Mouse (Mus musculus) forebrain, embryonic 11.5 days (tissue): ENCODE data around the gene Gab2. TPM values are rescaled to one million over a fixed set of nuclear protein-coding genes. Genes with fewer than 3 reads are reported as not detected.

Source experiments
- ATAC-seq: fragments of 200-750 bp; cut with Nextera tagmentation; replicated peaks from 2 replicates; pipeline ENCODE4 v1.8.0; 2017; ENCODE audit warnings: moderate TSS enrichment; ENCODE audit not compliant: low FRiP score
- DNase-seq: peaks from one replicate; pipeline ENCODE4 v3.0.0-alpha.2; 2017; ENCODE audit warnings: low spot score
- H3K27ac ChIP-seq: fragments of 300-500 bp; sonication (generic); 2 replicates; pipeline ENCODE4 v1.5.1; 2014; ENCODE audit warnings: low read depth, low read length
- H3K27me3 ChIP-seq: fragments of 300-500 bp; sonication (generic); 2 replicates; pipeline ENCODE4 v1.6.1; 2014; ENCODE audit warnings: mild to moderate bottlenecking, low read length, mixed read lengths; ENCODE audit not compliant: control insufficient read depth, insufficient read depth
- H3K36me3 ChIP-seq: fragments of 300-500 bp; sonication (generic); 2 replicates; pipeline ENCODE4 v1.6.1; 2014; ENCODE audit warnings: mild to moderate bottlenecking, low read length, moderate library complexity, mixed read lengths; ENCODE audit not compliant: control insufficient read depth, insufficient read depth
- H3K4me1 ChIP-seq: fragments of 300-500 bp; sonication (generic); replicated peaks from 2 replicates; pipeline ENCODE4 v1.6.1; 2014; ENCODE audit warnings: low read length, mixed read lengths; ENCODE audit not compliant: control insufficient read depth, insufficient read depth
- H3K4me2 ChIP-seq: fragments of 300-500 bp; sonication (generic); 2 replicates; pipeline ENCODE4 v1.6.1; 2014; ENCODE audit warnings: low read depth, mild to moderate bottlenecking, low read length, moderate library complexity, mixed read lengths; ENCODE audit not compliant: severe bottlenecking
- H3K4me3 ChIP-seq: fragments of 300-500 bp; sonication (generic); 2 replicates; pipeline ENCODE4 v1.5.1; 2014; ENCODE audit warnings: low read depth, low read length
- H3K9ac ChIP-seq: fragments of 300-500 bp; sonication (generic); 2 replicates; pipeline ENCODE4 v1.6.1; 2014; ENCODE audit warnings: low read length
- H3K9me3 ChIP-seq: fragments of 300-500 bp; sonication (generic); 2 replicates; pipeline ENCODE4 v1.6.1; 2016; ENCODE audit warnings: low read length, mixed read lengths; ENCODE audit not compliant: control insufficient read depth
- WGBS: fragments of 180-500 bp; shearing (Covaris S2); extraction: QIAGEN DNeasy Blood & Tissue Kit; methylation state at CpG from one replicate; pipeline ENCODE4 v1.1.7; 2014; 5-methylcytosine and 5-hydroxymethylcytosine counted together
- polyA plus RNA-seq: library from polyadenylated mRNA; unstranded; fragments of >200 nt; fragmentation: Nextera tagmentation; extraction: Ambion mirVana; gene quantifications from 2 replicates; pipeline ENCODE4 v1.2.1, GENCODE M21; 2014

Gene Gab2
- polyA plus RNA-seq, 1 experiment from 2014 or later, result 8.1 TPM

- DNase-seq (no peak), ATAC-seq (no peak)
- H3K27me3 ChIP-seq, result no peaks in the 10 kb centered on the region
- no peaks in the 10 kb centered on the region for H3K36me3 ChIP-seq
- H3K9ac ChIP-seq, result no peak overlapping the region
- no peak overlapping the region for H3K27ac ChIP-seq
- no peak overlapping the region for H3K4me2 ChIP-seq
- H3K9me3 ChIP-seq, result no peaks in the 10 kb centered on the region
- H3K4me1 ChIP-seq, result no peaks in the 10 kb centered on the region
- H3K4me3 ChIP-seq, result no peak overlapping the region
- WGBS, result 80% methylated on average over 1 of the region's 1 CpGs
Measured at GRCm38 (mm10) chr7:97171089-97171488, 89.7 kb downstream of the Gab2 start.

DNA sequence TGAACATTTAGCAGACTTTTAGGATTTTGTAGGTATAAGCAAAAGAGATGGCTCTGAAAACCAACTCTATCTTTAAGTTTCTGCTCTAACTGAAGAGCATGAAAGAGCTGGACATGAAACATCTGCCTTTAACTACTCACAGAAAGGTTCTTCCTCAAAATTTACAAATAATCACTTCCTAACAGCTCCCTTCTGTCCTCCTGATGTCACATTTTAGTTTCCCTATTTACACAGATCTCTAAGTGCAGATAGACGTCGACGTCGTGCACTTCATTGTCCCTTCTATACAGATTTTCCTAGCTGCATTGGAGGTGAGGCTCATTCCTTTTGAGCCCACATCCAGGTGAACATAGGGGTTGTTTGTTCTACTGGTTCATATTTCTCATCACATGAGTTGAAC, 90.3 kb downstream of the Gab2 start:
- 93% methylated on average over 4 of the region's 4 CpGs for WGBS
- no peak overlapping the region for H3K4me3 ChIP-seq
- no peak overlapping the region for H3K4me2 ChIP-seq
- DNase-seq (no peak), ATAC-seq (no peak)
- no peaks in the 10 kb centered on the region for H3K9me3 ChIP-seq
- H3K4me1 ChIP-seq, result no peaks in the 10 kb centered on the region
- H3K27me3 ChIP-seq, result no peaks in the 10 kb centered on the region
- H3K9ac ChIP-seq, result no peak overlapping the region
- H3K36me3 ChIP-seq, result no peaks in the 10 kb centered on the region
- H3K27ac ChIP-seq, result no peak overlapping the region

DNA sequence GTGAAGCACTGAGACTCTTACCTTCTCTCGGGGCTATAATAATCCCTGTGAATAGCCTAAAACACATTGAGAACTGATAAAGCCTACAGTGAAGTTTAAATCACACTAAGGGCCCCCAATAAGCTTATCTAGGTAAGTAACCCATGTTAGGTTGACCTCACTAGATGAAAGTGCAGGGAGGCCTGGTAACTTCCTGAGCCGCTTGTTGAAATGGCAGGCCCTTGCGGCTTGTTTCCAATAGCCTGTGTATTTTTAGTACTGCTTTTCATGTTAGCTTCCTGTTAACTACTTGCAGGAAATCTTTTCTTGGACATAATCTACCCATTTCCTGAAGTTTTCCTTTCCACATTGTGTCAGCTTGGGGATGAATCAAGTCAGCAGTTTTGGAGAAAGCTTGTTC, 90.7 kb downstream of the Gab2 start:
- Histone ChIP-seq H3K27me3 (no peaks in the 10 kb centered on the region), H3K9me3 (no peaks in the 10 kb centered on the region), H3K36me3 (no peaks in the 10 kb centered on the region), H3K4me3 (no peak overlapping the region), H3K4me2 (no peak overlapping the region), H3K4me1 (no peaks in the 10 kb centered on the region), H3K9ac (no peak overlapping the region), H3K27ac (no peak overlapping the region)
- DNase-seq (no peak), ATAC-seq (no peak)
- 82% methylated on average over 3 of the region's 3 CpGs for WGBS

- Histone ChIP-seq H3K4me1 (no peaks in the 10 kb centered on the region), H3K9me3 (no peaks in the 10 kb centered on the region), H3K27me3 (no peaks in the 10 kb centered on the region), H3K36me3 (no peaks in the 10 kb centered on the region), H3K4me3 (no peak overlapping the region), H3K4me2 (no peak overlapping the region), H3K27ac (no peak overlapping the region), H3K9ac (no peak overlapping the region)
- no peak for DNase-seq
- no peak for ATAC-seq
- 81% methylated on average over 1 of the region's 1 CpGs for WGBS
Measured at GRCm38 (mm10) chr7:97181931-97182330, 100.5 kb downstream of the Gab2 start.

DNA sequence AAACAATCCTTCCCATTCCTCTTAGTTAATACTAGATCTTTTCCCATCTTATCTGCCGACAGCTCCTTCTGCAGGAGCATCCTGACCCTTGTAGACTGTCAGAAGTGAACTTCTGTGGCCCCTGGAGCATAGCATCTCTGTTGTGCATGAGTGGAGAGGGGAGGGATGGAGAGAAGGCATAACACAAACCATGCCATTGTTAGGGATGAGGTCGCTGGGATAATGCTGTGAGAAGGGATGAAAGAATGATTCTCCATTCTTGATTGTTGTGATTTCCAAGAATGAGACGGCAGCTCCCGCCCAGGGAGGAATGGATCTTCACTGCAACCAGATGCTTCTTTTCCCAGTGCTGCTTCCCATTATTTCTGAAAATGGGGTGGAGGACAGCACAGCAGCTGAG, 102.0 kb downstream of the Gab2 start:
- H3K4me3 ChIP-seq, result no peak overlapping the region
- ATAC-seq (no peak), DNase-seq (no peak)
- H3K27me3 ChIP-seq, result no peaks in the 10 kb centered on the region
- no peaks in the 10 kb centered on the region for H3K4me1 ChIP-seq
- 44% methylated on average over 4 of the region's 4 CpGs for WGBS
- H3K27ac ChIP-seq, result no peak overlapping the region
- no peak overlapping the region for H3K9ac ChIP-seq
- H3K4me2 ChIP-seq, result no peak overlapping the region
- H3K36me3 ChIP-seq, result no peaks in the 10 kb centered on the region
- H3K9me3 ChIP-seq, result no peaks in the 10 kb centered on the region

DNA sequence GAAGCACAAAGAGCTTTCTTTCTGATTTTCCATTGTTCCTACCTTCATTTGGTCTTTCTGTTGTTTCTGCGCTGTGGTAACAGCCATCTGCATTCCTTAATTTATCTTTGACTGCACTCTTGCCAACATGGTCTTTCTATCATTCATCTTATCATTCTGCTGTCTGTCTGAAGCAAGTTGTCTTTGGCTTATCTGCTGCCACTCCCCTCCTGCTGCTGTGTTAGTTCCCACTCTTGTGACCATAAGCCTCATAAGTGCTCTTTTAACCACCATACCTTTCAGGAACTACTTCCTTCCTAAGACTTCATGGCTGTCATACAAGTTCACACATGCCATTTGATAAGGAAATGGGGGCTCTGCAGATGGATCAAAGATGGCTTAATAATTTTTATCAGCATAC, 102.6 kb downstream of the Gab2 start:
- 88% methylated on average over 1 of the region's 1 CpGs for WGBS
- H3K36me3 ChIP-seq, result no peaks in the 10 kb centered on the region
- DNase-seq, result no peak
- no peak for ATAC-seq
- no peak overlapping the region for H3K4me2 ChIP-seq
- H3K27me3 ChIP-seq, result no peaks in the 10 kb centered on the region
- H3K4me3 ChIP-seq, result no peak overlapping the region
- H3K27ac ChIP-seq, result no peak overlapping the region
- H3K4me1 ChIP-seq, result no peaks in the 10 kb centered on the region
- H3K9ac ChIP-seq, result no peak overlapping the region
- no peaks in the 10 kb centered on the region for H3K9me3 ChIP-seq

DNA sequence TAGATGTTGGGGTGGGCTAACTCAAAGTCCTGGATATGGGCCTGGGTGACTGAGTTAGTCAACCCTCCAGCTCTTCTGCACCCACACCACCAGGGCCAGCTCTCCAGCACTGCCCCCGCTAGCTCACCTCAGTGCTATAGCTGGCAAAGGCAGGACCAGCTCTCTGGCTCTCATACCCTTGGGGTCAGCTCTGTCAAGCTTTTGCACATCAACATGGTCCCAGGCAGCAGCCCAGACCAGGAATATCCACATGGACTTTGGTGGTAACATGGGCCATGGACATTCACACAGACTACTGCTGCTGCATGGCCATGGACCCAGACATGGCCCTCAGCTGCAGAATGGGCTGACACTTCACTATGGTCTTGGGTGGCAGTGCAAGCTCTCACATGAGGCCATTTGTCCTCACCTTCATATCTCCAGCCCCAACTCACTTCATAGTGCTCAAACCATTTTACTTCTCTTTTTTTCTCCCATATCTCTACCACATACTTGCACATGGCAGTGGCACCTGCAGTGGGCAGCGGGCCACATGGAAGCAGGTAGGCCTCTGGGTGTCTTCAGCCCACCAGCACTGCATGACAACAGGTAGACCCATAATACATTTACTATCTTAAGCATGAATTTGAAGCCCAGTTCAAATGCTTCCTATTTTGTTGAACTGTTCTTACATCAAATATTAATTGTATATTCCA, 106.1 kb downstream of the Gab2 start:
- Histone ChIP-seq H3K4me2 (no peak overlapping the region), H3K27ac (no peak overlapping the region), H3K36me3 (no peaks in the 10 kb centered on the region), H3K9me3 (no peaks in the 10 kb centered on the region), H3K4me1 (no peaks in the 10 kb centered on the region), H3K27me3 (no peaks in the 10 kb centered on the region), H3K4me3 (no peak overlapping the region), H3K9ac (no peak overlapping the region)
- ATAC-seq, result no peak
- no peak for DNase-seq
- 93% methylated on average over 2 of the region's 2 CpGs for WGBS

DNA sequence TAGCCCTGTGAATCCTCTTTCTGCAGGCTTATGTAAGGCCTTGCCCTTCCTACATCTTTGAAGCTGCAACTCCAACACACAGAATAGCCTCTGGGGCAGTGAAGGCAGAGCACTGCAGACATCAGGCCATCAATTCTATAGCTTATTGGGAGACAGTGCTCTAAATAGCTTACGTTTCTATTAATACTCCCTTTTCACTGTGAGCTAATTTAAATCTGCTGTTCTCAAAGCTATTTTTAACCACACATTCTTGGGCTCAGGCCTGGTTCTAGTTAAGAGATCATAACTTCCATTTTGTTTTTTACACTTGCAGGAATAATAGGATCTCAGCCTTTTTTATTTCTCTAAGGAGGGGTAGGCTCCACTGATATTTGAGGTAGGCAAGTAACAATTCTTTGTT, 107.7 kb downstream of the Gab2 start:
- no peak overlapping the region for H3K9ac ChIP-seq
- 68% methylated on average over 1 of the region's 1 CpGs for WGBS
- H3K27ac ChIP-seq, result no peak overlapping the region
- H3K27me3 ChIP-seq, result no peaks in the 10 kb centered on the region
- H3K4me3 ChIP-seq, result no peak overlapping the region
- DNase-seq (no peak), ATAC-seq (no peak)
- no peaks in the 10 kb centered on the region for H3K4me1 ChIP-seq
- no peak overlapping the region for H3K4me2 ChIP-seq
- H3K9me3 ChIP-seq, result no peaks in the 10 kb centered on the region
- H3K36me3 ChIP-seq, result no peaks in the 10 kb centered on the region

GRCm38 (mm10) chr7:97203907-97204306, 122.5 kb downstream of the Gab2 start:
- no peak overlapping the region for H3K4me2 ChIP-seq
- no peaks in the 10 kb centered on the region for H3K36me3 ChIP-seq
- H3K9me3 ChIP-seq, result no peaks in the 10 kb centered on the region
- no peak for ATAC-seq
- 81% methylated on average over 2 of the region's 2 CpGs for WGBS
- no peaks in the 10 kb centered on the region for H3K27me3 ChIP-seq
- no peak overlapping the region for H3K4me3 ChIP-seq
- no peak for DNase-seq
- no peak overlapping the region for H3K27ac ChIP-seq
- no peak overlapping the region for H3K9ac ChIP-seq
- H3K4me1 ChIP-seq, result no peaks in the 10 kb centered on the region
